Mouse (Mus musculus) cerebellum, adult 2 months (tissue): ENCODE results near the gene Cabp4. TPM values are rescaled to one million over a fixed set of nuclear protein-coding genes. Genes with fewer than 3 reads are reported as not detected.

Source experiments
- DNase-seq, 2 experiments: peaks; one replicate each; pipeline ENCODE4 v3.0.0; 2021
- H3K27ac ChIP-seq: fragments of 200-500 bp; 2 replicates; pipeline ENCODE4 v1.5.1; 2012; ENCODE audit warnings: low read length, control low read depth, inconsistent platforms; ENCODE audit not compliant: insufficient read depth
- H3K27me3 ChIP-seq: fragments of 200-500 bp; 2 replicates; pipeline ENCODE4 v1.6.1; 2012; ENCODE audit warnings: inconsistent platforms, mild to moderate bottlenecking, low read length, moderate library complexity; ENCODE audit not compliant: control insufficient read depth, insufficient read depth
- H3K4me1 ChIP-seq: fragments of 200-500 bp; 2 replicates; pipeline ENCODE4 v1.6.1; 2011; ENCODE audit warnings: low read length; ENCODE audit not compliant: control insufficient read depth, insufficient read depth
- H3K4me3 ChIP-seq: fragments of 200-500 bp; replicated peaks from 2 replicates; pipeline ENCODE3; 2011; ENCODE audit warnings: mild to moderate bottlenecking, low read depth, low read length, control low read depth; ENCODE audit not compliant: insufficient read depth
- CTCF ChIP-seq: fragments of 200-500 bp; IDR thresholded peaks from 2 replicates; pipeline ENCODE4 v1.5.1; 2011; ENCODE audit warnings: low read depth, mild to moderate bottlenecking, control low read depth, low read length, moderate library complexity, borderline replicate concordance; ENCODE audit not compliant: insufficient read depth
- POLR2A ChIP-seq: fragments of 200-500 bp; IDR thresholded peaks from 2 replicates; pipeline ENCODE4 v1.6.1; 2011; ENCODE audit warnings: low read length, control low read depth, borderline replicate concordance; ENCODE audit not compliant: insufficient read depth
- WGBS: fragments of 180-500 bp; shearing (Covaris S2); methylation state at CpG from one replicate; pipeline ENCODE4 v1.1.7; 2018; 5-methylcytosine and 5-hydroxymethylcytosine counted together
- polyA plus RNA-seq: library from polyadenylated mRNA; depleted of rRNA; stranded (reverse); fragments of >200 nt; gene quantifications from 2 replicates; pipeline ENCODE4 v1.2.3, GENCODE M21; 2012; rRNA removed

Gene Cabp4
- polyA plus RNA-seq, 1 experiment, result 0.16 TPM

GRCm38 (mm10) chr19:4093772-4094171 is 50.1 kb downstream of the Cabp4 start:
- TF ChIP-seq CTCF (no peak), POLR2A (no peak)
- Histone ChIP-seq H3K27me3 (no peaks in the 10 kb centered on the region), H3K4me1 (peaks cover 3% of the 10 kb centered on the region; the same call in 1 of the 2 replicates), H3K4me3 (no peak overlapping the region), H3K27ac (no peak overlapping the region)
- 82% methylated on average over 7 of the region's 7 CpGs for WGBS
- no peak for DNase-seq

- no peak for DNase-seq
- no peak overlapping the region for H3K27ac ChIP-seq
- WGBS, result 89% methylated on average over 3 of the region's 3 CpGs
- no peaks in the 10 kb centered on the region for H3K4me1 ChIP-seq
- TF ChIP-seq POLR2A (no peak), CTCF (no peak)
- no peak overlapping the region for H3K4me3 ChIP-seq
- H3K27me3 ChIP-seq, result no peaks in the 10 kb centered on the region
Observed at GRCm38 (mm10) chr19:4092750-4093149, 51.1 kb downstream of the Cabp4 start.

DNA sequence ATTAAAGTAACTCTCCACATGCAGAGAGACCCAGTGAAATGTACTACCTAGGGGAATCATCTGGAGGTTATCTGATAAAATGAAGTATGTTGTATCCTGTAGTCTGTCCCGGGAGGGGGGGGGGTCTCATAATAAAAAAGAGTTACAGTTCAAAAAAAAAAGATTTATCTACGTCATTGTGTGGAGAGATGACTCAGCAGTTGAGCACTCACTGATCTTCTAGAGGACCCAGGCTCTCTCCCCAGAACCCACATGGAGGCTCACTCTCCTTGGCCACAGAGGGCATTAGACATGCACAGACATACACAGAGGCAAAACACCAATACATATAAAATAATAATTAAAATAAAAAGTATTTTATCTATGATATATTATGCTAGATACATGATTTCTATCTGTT is 52.5 kb downstream of the Cabp4 start:
- Histone ChIP-seq H3K4me3 (no peak overlapping the region), H3K27ac (no peak overlapping the region), H3K4me1 (no peaks in the 10 kb centered on the region), H3K27me3 (no peaks in the 10 kb centered on the region)
- WGBS, result 71% methylated on average over 2 of the region's 2 CpGs
- DNase-seq, result no peak
- TF ChIP-seq CTCF, result no peak
- no peak for TF ChIP-seq POLR2A

GRCm38 (mm10) chr19:4090446-4090845 is 53.4 kb downstream of the Cabp4 start:
- TF ChIP-seq POLR2A (no peak), CTCF (no peak)
- 83% methylated on average over 3 of the region's 3 CpGs for WGBS
- Histone ChIP-seq H3K4me1 (no peaks in the 10 kb centered on the region), H3K4me3 (no peak overlapping the region), H3K27me3 (no peaks in the 10 kb centered on the region), H3K27ac (no peak overlapping the region)
- no peak for DNase-seq

- 36% methylated on average over 6 of the region's 6 CpGs for WGBS
- DNase-seq, result no peak
- no peak overlapping the region for H3K27ac ChIP-seq
- H3K27me3 ChIP-seq, result no peaks in the 10 kb centered on the region
- H3K4me1 ChIP-seq, result peaks cover 9% of the 10 kb centered on the region
- TF ChIP-seq CTCF (no peak), POLR2A (no peak)
- H3K4me3 ChIP-seq, result no peak overlapping the region
Observed at GRCm38 (mm10) chr19:4089128-4089527, 54.7 kb downstream of the Cabp4 start.

- no peak overlapping the region for H3K27ac ChIP-seq
- TF ChIP-seq POLR2A, result no peak
- no peak for TF ChIP-seq CTCF
- H3K27me3 ChIP-seq, result no peaks in the 10 kb centered on the region
- 70% methylated on average over 5 of the region's 5 CpGs for WGBS
- H3K4me3 ChIP-seq, result no peak overlapping the region
- DNase-seq, result no peak
- peaks cover 19% of the 10 kb centered on the region for H3K4me1 ChIP-seq
Observed at GRCm38 (mm10) chr19:4088146-4088545, 55.7 kb downstream of the Cabp4 start.

- TF ChIP-seq CTCF (no peak), POLR2A (no peak)
- Histone ChIP-seq H3K27me3 (no peaks in the 10 kb centered on the region), H3K4me3 (no peak overlapping the region), H3K4me1 (peaks cover 30% of the 10 kb centered on the region), H3K27ac (no peak overlapping the region)
- no peak for DNase-seq
- 68% methylated on average over 5 of the region's 5 CpGs for WGBS
Observed at GRCm38 (mm10) chr19:4087090-4087489, 56.7 kb downstream of the Cabp4 start.

DNA sequence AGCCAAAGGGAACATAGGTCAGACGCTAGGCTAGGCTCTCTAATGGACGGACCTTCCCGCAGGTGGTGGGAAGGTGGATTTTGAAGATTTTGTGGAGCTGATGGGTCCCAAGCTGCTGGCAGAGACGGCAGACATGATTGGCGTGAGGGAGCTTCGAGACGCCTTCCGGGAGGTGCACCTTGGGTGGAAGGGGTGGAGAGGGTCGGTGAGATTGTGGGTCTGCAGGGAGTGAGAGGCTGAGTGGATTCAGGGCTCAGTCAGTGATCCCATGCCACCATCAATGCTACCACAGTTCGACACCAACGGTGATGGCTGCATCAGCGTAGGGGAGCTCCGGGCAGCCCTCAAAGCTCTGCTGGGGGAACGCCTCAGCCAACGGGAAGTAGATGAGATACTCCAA is 57.7 kb downstream of the Cabp4 start:
- 94% methylated on average over 15 of the region's 15 CpGs for WGBS

More for the DNA sequence above, 57.7 kb downstream of the Cabp4 start:
- no peak for DNase-seq
- Histone ChIP-seq H3K27me3 (no peaks in the 10 kb centered on the region), H3K4me3 (no peak overlapping the region), H3K27ac (no peak overlapping the region), H3K4me1 (peaks cover 36% of the 10 kb centered on the region)
- TF ChIP-seq POLR2A (no peak), CTCF (no peak)

Other genes starting within 250 kb of the Cabp4 start
- 29.9 and 32.3 TPM in 2 replicates for gene Tcirg1, start 236.9 kb downstream of the Cabp4 start, polyA plus RNA-seq
- 363 and 369 TPM in 2 replicates for gene Ndufs8, start 231.3 kb downstream of the Cabp4 start, polyA plus RNA-seq
- gene Aldh3b1, start 214.2 kb downstream of the Cabp4 start, polyA plus RNA-seq, result 7.0 and 8.0 TPM in 2 replicates
- 14.3 and 14.5 TPM in 2 replicates for gene Unc93b1, start 208.8 kb downstream of the Cabp4 start, polyA plus RNA-seq
- 0.11 and 0.21 TPM in 2 replicates for gene Aldh3b3, start 185.4 kb downstream of the Cabp4 start, polyA plus RNA-seq
- 0.32 and 0.36 TPM in 2 replicates for gene Aldh3b2, start 171.7 kb downstream of the Cabp4 start, polyA plus RNA-seq
- 9.7 and 10.8 TPM in 2 replicates for gene Acy3, start 157.5 kb downstream of the Cabp4 start, polyA plus RNA-seq
- gene Tbx10, start 151.3 kb downstream of the Cabp4 start, polyA plus RNA-seq, result 0.08 and 0.33 TPM in 2 replicates
- gene Nudt8, start 143.5 kb downstream of the Cabp4 start, polyA plus RNA-seq, result 8.4 and 9.4 TPM in 2 replicates
- 4.8 and 5.5 TPM in 2 replicates for gene Gm49405, start 143.4 kb downstream of the Cabp4 start, polyA plus RNA-seq
- gene Doc2g, start 140.7 kb downstream of the Cabp4 start, polyA plus RNA-seq, result 15.8 and 19.9 TPM in 2 replicates
- gene Ndufv1, start 131.2 kb downstream of the Cabp4 start, polyA plus RNA-seq, result 331 and 332 TPM in 2 replicates
- 517 and 561 TPM in 2 replicates for gene Gstp1, start 106.0 kb downstream of the Cabp4 start, polyA plus RNA-seq
- 8.0 and 10.0 TPM in 2 replicates for gene Gstp2, start 98.0 kb downstream of the Cabp4 start, polyA plus RNA-seq
- not detected in 2 replicates for gene Gstp3, start 84.5 kb downstream of the Cabp4 start, polyA plus RNA-seq
- 5.5 and 8.0 TPM in 2 replicates for gene Cabp2, start 62.5 kb downstream of the Cabp4 start, polyA plus RNA-seq
- gene Cdk2ap2, start 46.9 kb downstream of the Cabp4 start, polyA plus RNA-seq, result 88.7 and 97.0 TPM in 2 replicates
- 568 and 602 TPM in 2 replicates for gene Pitpnm1, start 44.0 kb downstream of the Cabp4 start, polyA plus RNA-seq
- gene Aip, start 18.2 kb downstream of the Cabp4 start, polyA plus RNA-seq, result 207 and 209 TPM in 2 replicates
- gene Gpr152, start 4.2 kb downstream of the Cabp4 start, polyA plus RNA-seq, result 0.11 and 0.13 TPM in 2 replicates
- 240 and 294 TPM in 2 replicates for gene Coro1b, start 4.6 kb upstream of the Cabp4 start, polyA plus RNA-seq
- 0.98 and 1.2 TPM in 2 replicates for gene Ptprcap, start 9.6 kb upstream of the Cabp4 start, polyA plus RNA-seq
- 93.6 and 95.0 TPM in 2 replicates for gene Rps6kb2, start 19.3 kb upstream of the Cabp4 start, polyA plus RNA-seq
- gene Carns1, start 31.4 kb upstream of the Cabp4 start, polyA plus RNA-seq, result 25.8 and 31.2 TPM in 2 replicates
- 1.1 and 1.4 TPM in 2 replicates for gene Tbc1d10c, start 47.3 kb upstream of the Cabp4 start, polyA plus RNA-seq
- gene Ppp1ca, start 48.0 kb upstream of the Cabp4 start, polyA plus RNA-seq, result 316 and 348 TPM in 2 replicates
- gene Rad9a, start 57.6 kb upstream of the Cabp4 start, polyA plus RNA-seq, result 31.9 and 37.6 TPM in 2 replicates
- gene Clcf1, start 70.2 kb upstream of the Cabp4 start, polyA plus RNA-seq, result 4.3 and 5.0 TPM in 2 replicates
- gene AC109138.7, start 70.3 kb upstream of the Cabp4 start, polyA plus RNA-seq, result 0.77 TPM in 1 of 2 replicates, not detected in the other
- 39.3 and 40.1 TPM in 2 replicates for gene Pold4, start 87.9 kb upstream of the Cabp4 start, polyA plus RNA-seq
- 139 and 151 TPM in 2 replicates for gene Ssh3, start 125.1 kb upstream of the Cabp4 start, polyA plus RNA-seq
- gene Ankrd13d, start 139.1 kb upstream of the Cabp4 start, polyA plus RNA-seq, result 74.3 and 76.1 TPM in 2 replicates
- 226 and 239 TPM in 2 replicates for gene Grk2, start 162.2 kb upstream of the Cabp4 start, polyA plus RNA-seq